Mouse (Mus musculus) small intestine, adult 2 months (tissue): ENCODE measurements at regions not wholly inside any gene's neighbourhood (a gene's known extent, or its start where the extent isn't known, plus 50 kb on each side); places are given as distances from the start of the nearest gene placed in this dataset.

Source experiments
- CTCF ChIP-seq: fragments of 200-500 bp; IDR thresholded peaks from 2 replicates; pipeline ENCODE4 v1.5.1; 2012; ENCODE audit warnings: low read depth, mild to moderate bottlenecking, control low read depth, inconsistent platforms, low read length, moderate library complexity, mixed read lengths; ENCODE audit not compliant: insufficient replicate concordance, insufficient read length; ENCODE audit errors: extremely low read depth
- POLR2A ChIP-seq: fragments of 200-500 bp; IDR thresholded peaks from 2 replicates; pipeline ENCODE4 v1.6.1; 2012; ENCODE audit warnings: low read depth, mild to moderate bottlenecking, control low read depth, inconsistent platforms, low read length, moderate library complexity

DNA sequence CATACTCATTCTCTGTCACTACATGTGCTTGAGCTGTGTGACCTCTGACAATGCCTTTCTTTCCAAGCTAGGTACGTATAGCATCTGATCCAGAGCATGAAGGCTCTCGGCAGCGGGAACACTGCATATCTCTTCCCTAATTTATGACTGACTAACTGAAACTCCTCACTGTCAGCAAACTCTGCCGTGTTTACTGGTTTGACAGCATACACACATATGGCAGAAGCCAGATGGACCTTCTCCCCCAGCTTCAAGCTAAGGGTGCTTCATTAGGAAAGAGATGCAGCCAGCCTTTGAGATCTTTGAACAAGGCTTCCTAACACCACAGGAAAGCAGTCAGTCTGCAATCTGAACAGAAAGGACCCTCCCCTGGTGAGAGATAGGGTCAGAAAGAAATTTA is 186.9 kb upstream of the Acvr2a start:
- no peak for TF ChIP-seq POLR2A
- TF ChIP-seq CTCF = no peak
